Mouse (Mus musculus) testis, postnatal 10 days (tissue): Measurements from ENCODE around the gene Slc25a1.

Experiments used
- DNase-seq: peaks from one replicate; pipeline ENCODE4 v3.0.0; 2021; ENCODE audit warnings: low spot score

Gene Slc25a1

GRCm38 (mm10) chr16:17921325-17922162 is 6.5 kb downstream of the Slc25a1 start:
- peak; percentile 97 for DNase-seq

GRCm38 (mm10) chr16:17920586-17920985 is 7.4 kb downstream of the Slc25a1 start:
- DNase-seq: no peak

- DNase-seq: peak; percentile 64
These were observed 13.4 kb downstream of the Slc25a1 start, which contains the start of gene Gsc2 for GRCm38 (mm10) chr16:17914307-17915249. Gene Gsc2, minus strand, starts transcription at chr16:17915059.

GRCm38 (mm10) chr16:17911052-17911595 is 16.9 kb downstream of the Slc25a1 start, which contains the start of gene Ess2:
Gene Ess2, minus strand, starts transcription at chr16:17911348.
- peak; percentile 84 for DNase-seq

GRCm38 (mm10) chr16:17898462-17898861 is 29.6 kb downstream of the Slc25a1 start, which contains the start of the genes Dgcr2 and Tssk2:
Gene Dgcr2, minus strand, starts transcription at chr16:17898562.
Gene Tssk2, plus strand, starts transcription at chr16:17898637.
- no peak for DNase-seq

GRCm38 (mm10) chr16:17896091-17896490 is 31.9 kb downstream of the Slc25a1 start:
- no peak for DNase-seq

GRCm38 (mm10) chr16:17893923-17894322 is 34.1 kb downstream of the Slc25a1 start, which contains the start of gene Tssk1:
Gene Tssk1, plus strand, starts transcription at chr16:17894223.
- DNase-seq: no peak

GRCm38 (mm10) chr16:17892606-17893005 is 35.4 kb downstream of the Slc25a1 start:
- no peak for DNase-seq

- DNase-seq: peak; percentile 100
These were observed 36.5 kb downstream of the Slc25a1 start, which contains the start of gene Gm20518 for GRCm38 (mm10) chr16:17891567-17891959. Gene Gm20518, minus strand, starts transcription at chr16:17891671.

GRCm38 (mm10) chr16:17890917-17891566 is 37.0 kb downstream of the Slc25a1 start:
- peak; percentile 90 for DNase-seq

GRCm38 (mm10) chr16:17890342-17890727 is 37.7 kb downstream of the Slc25a1 start:
- DNase-seq: no peak

GRCm38 (mm10) chr16:17889689-17890341 is 38.2 kb downstream of the Slc25a1 start:
- DNase-seq: no peak

- no peak for DNase-seq
These were observed 43.9 kb downstream of the Slc25a1 start for GRCm38 (mm10) chr16:17884116-17884515.

GRCm38 (mm10) chr16:17882196-17882595 is 45.8 kb downstream of the Slc25a1 start:
- DNase-seq: no peak

- DNase-seq: no peak
These were observed 48.4 kb downstream of the Slc25a1 start for GRCm38 (mm10) chr16:17879571-17879970.

- DNase-seq: no peak
These were observed 51.9 kb downstream of the Slc25a1 start for GRCm38 (mm10) chr16:17876096-17876495.
